Mouse (Mus musculus) ovary, postnatal 36 days (tissue): ENCODE measurements around the gene Abracl.

Experiments used
- DNase-seq: peaks from one replicate; pipeline ENCODE4 v3.0.0; 2022; ENCODE audit warnings: low spot score, mixed read lengths

Abracl gene

DNA sequence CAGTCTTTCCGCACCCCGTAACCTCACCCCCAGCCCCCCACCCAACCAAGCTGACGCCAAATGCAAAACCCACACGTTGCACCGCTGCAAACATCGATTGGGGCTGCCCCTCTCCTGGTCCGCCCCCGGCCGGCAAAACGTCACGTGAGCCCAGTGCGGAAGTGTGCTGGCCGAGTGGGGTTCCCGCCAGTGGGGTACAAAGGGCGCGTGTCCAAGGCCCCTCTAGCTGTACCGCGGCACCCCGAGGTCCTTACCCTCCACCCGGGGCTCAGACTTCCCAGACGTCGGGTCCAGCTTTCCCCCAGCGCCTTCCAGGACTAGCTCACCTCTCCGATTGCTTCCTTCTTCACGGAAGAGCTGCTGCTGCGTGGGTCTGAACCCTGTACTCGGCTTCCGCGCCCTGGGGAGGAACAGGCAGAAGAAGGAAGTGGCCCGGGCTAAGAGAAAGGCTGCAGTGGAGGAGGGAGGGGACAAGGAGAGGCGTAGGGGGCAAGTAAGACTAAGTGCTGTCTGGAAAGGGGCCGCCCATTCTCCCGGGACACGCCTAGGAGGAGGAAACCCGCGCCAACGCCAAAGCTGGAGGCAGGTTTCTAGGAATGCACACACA, at the start of gene Abracl:
Gene Abracl, minus strand, starts transcription at position 548 of the 607 bp plus-strand sequence.
- DNase-seq: peak; percentile 68

GRCm38 (mm10) chr10:18072871-18073270, 49.8 kb upstream of the Abracl start:
- no peak for DNase-seq

DNA sequence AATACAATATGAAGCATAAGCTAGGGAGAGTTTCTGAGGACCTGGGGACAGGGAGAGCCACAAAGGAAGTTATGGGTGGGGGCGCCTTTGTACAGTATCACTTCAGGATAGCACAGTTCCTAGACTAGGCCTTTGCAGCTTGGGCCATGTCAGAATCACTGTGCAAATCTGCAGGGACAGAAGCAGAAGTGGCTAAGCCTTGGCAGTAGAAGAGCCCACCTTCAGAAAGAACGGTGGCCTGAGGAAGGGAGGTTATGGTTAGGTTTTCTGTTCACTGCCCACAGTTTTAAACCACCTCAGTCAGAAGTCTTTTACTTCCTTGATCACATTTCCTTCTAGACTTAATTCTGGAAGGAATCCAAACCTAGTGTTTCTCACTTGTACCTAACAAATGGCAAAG, 47.5 kb upstream of the Abracl start:
- DNase-seq: no peak

DNA sequence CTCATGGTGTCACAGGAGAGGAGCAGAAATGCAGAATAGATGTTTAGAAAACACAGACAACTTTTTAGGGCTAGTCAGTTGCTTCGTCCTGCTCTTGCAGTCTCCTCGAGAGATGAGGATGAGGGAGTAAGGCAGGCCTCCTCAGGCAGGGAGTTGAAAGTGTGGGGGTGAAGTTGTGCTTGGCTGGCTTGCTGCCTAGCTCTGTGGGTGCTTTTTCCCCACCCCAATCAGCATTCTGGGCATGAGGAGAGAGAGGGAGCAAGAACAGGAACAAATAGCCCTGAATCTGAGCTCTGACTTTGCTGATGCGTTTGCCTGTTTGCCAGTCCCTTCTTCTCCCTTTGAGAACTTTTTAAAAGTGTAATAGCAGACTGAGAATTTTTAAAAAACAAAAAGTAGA, 47.1 kb upstream of the Abracl start:
- peak; percentile 27 for DNase-seq

- DNase-seq: no peak
Observed at GRCm38 (mm10) chr10:18069576-18069975, 46.5 kb upstream of the Abracl start.

DNA sequence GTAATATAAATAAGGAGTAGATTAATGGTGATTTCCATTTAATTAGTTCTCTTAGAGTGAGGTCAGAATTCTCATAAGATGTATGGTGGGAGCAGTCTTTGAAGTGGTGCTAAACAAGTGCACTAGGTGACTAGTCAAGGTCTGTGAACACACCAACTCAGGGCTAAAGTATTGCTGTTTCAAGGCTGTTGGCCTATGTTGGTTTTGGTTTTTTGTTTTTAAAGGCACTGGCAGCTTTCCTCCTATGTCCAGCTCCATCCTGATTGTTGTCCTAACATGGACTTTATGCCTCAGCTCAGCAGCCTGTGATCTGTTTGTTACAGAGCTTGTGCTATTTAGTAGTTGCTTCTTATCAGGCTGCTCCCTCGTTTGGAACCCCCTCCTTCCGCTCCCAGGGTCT, 45.8 kb upstream of the Abracl start:
- no peak for DNase-seq

DNA sequence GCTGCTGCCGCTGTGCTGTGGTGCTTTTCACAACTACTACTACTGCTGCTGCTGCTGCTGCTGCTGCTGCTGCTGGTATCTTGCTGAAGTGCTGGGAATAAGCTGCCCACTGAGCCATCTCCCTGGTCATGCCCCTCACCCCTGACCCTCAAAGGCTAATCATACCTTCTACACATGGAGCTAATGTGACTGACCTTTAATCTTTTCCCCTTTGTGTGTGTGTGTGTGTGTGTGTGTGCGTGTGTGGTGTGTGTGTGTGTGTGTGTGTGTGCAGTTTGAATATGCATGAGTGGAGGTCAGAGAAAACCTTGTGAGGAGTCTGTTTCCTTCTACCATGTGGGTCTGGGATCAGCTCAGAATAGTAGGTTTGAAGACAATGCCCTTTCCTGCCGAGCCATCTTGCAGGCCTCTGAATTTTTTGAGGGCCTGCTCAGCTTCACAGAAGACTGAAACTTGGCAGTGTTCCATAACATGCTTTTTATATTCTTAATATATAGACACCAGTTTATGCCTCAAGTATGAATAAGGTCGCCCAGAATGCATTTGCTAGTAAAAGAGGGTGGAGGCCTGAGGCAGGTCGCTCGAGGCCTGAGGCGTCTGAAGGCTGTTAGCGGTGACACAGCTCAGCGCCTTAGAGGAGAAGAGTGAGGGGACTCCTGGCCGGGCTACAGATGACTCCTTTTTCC, 44.8 kb upstream of the Abracl start:
- no peak for DNase-seq

- DNase-seq: no peak
Observed at GRCm38 (mm10) chr10:18066031-18066439, 42.9 kb upstream of the Abracl start.

DNA sequence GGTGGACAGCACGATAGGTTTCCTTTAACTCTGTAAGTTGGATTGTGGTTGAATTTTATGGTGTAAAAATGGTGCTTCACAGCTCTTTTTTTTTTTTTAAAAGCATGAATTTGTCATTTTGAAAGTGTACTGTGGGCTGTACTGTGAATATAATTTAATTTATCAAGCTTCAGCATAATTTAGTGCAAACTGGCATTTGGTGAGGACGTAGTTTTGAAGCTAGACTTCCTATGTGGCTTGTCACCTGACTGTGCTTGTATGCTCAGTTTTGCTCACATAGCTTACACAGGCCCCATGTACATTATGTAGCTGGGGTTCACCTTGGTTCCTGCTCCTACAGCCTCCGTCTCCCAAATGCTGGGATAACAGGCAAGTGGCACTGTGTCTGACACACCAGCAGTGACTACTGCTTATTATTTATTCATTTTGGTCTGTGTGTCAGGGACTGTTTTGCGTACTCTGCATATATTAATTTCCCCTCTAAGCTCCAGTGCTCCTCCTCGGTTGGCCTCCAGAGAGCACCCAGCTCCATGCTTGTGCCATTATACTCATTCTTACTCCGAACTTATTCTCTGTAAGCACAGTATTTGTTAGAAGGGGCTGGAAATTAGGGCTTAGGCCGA, 41.6 kb upstream of the Abracl start:
- no peak for DNase-seq

DNA sequence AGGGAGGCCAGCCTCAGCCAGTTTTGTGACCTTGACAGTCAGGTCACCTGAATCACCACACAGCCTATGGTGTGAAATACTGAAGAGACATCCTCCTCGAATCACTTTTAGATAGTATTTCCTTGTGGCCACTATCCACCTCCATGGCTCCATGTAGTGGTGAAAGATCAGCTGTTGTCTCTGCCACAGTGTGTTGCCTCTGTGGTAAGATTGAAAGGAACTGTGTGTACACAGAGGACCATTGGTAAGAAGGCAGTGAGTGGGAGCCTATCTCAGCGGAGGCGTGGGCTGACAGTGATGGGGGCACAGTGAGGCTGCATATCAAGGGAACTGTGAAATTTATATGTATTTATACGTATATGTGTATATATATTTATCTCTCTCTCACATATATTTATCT, 38.4 kb upstream of the Abracl start:
- DNase-seq: no peak

GRCm38 (mm10) chr10:18060778-18061177, 37.7 kb upstream of the Abracl start:
- no peak for DNase-seq

DNA sequence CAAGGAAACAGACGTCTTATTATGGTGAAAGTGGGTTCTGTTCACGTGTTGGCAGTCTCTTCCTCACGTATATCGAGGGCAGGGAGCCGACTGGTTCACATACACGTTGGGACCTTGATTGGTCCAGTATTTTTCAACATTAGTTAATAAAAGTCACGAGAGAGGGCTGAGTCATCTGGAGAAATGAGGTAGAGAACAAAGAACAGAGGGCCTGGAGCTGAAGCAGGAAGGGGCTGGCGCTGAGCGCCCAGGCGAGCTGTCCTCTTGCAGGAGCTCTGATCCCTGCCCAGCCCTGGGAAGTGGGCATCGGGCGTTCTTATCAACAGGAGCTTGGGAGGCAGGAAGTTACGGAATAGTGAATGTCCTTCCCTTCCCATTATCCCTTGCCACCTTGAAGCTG, 36.7 kb upstream of the Abracl start:
- DNase-seq: no peak

GRCm38 (mm10) chr10:18058681-18059338, 35.7 kb upstream of the Abracl start:
- DNase-seq: no peak

DNA sequence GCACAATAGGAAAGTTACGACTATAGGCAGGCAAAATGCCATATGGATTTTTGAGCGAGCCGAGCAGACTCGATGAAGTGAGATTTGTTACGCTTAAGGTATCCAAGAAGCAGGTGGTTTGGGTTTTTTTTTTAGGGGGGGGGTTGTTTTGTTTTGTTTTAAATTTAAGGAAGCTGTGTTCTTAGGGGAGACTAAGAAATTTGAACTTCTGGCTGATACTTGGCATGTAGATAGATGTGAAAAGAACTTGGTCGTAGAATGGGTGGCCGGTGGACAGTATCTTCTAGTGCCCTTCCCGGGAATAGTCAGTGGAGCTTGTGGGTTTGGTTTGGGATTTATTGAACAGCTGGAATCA, 33.3 kb upstream of the Abracl start:
- DNase-seq: no peak

- peak; percentile 52 for DNase-seq
Observed at GRCm38 (mm10) chr10:18055696-18056390, 32.8 kb upstream of the Abracl start, which contains the start of gene Reps1. Gene Reps1 (plus strand): TSS chr10:18055861.

- DNase-seq: peak; percentile 84
Observed at GRCm38 (mm10) chr10:18055009-18055695, 32.1 kb upstream of the Abracl start.

DNA sequence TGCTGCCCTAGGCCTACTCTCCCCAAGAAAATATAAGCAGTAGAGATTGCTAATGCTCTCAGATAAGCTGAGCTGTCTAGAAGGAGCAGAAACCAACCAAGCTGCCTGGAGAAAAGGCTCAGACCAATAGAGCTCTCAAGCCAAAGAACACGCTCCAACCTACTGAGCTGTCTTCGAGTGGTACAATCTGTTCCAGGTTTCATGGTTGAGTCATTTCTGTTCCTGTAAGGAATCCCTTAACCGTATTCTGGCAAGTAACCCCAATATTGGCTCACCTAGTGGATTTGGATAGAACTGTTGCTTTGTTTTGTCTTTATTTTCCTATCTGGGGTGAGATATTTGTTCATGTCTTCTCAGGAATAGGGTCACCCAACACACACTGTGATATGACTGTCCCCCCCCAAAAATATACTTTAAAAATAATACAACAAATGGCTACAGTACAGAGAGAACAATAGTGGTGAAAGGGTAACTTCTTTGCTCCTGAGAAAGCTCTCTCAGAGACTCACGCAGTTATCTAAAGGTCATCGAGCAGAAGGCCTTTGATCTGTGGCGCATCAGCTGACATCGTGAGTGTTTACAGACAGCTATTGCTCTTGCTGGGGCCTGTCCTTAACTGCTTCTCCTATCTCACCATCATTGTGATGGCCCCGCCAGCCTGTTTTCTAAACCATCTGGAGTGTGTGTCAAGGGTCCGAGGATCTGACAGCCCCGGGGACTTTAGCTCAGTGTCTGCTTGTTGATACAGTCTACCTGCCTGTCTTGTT, 24.5 kb upstream of the Abracl start:
- no peak for DNase-seq

DNA sequence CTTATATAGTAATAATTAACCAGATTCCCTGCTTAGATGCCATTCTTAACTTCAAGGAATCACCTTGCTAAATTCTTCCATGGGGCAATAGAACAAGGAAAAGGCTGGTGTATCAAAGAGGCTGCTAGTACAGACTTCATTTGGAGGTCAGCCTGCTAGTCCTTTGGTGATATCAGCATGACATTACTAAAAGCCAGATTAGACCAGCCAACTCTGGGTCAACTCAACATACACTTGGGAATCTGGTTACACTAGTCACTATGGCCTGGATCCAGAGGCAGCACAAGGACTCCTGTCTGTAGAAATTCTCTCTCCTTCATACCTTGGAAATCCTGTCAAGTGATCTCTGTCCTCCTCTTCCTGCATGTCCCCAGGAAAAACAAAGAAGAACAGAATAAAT, 23.3 kb upstream of the Abracl start:
- no peak for DNase-seq

DNA sequence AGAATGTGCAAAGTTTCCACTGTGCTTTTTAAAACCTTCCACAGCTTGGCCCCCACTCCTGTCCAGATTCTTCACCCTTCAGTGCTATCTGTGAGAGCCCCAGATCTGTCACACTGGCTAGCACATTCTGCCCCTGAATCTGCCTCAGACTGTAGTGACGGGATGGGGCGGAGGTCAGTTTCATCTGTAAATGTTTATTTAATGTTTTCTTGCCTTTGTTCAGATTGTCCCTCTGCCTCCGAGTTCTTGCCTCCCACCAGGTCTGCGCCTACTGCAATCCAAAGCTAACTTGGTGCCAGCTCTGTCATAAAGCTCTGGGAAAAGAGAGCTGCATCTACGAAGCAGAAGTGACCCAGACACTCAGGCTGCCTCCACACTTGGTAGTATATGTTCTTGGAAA, 13.8 kb upstream of the Abracl start:
- no peak for DNase-seq

DNA sequence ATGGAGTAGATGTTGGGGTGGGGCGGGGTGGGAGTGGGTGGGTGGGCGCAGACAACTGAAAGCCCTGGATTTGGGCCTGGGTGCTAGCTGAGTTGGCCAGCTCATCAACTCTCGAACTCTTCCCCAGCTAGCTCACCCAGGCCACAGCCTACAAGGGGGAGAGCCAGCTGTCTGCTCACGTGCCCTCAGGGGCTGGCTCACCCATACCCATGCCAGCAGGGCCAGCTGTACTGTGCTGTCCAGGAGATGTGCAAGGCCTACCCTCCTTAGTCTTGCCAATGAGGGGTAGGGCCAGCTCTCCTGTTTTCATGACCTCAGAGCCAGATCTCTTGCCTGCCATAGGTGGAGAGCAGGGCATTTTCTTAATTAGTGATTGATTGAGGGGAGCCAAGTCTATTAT, 11.3 kb upstream of the Abracl start:
- no peak for DNase-seq

DNA sequence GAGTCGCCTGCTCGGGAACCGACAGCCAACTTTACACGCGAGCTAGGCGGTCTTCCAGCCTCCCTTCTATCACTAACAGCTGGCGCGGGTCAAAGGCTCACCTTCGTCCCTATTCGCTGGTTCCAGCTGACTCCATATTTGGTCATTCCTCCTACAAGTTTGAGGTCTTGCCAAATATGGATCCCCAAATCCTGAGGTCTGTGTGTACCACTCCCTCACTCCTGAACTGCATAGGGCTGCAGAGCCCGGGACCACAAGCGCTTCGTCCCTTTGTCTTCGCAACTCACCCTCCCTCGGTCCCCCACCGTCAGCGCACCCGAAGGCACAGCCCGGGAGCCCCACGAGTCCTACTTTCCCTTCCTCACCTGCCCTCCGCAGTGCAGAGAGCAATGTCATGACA, 776 bp downstream of the Abracl start:
- peak; percentile 71 for DNase-seq
